Mouse (Mus musculus): ENCODE measurements at regions not wholly inside any gene's neighbourhood (a gene's known extent, or its start where the extent isn't known, plus 50 kb on each side); places are given as distances from the start of the nearest gene placed in this dataset.

GRCm38 (mm10) chr10:117554533-117554932 is 74.8 kb upstream of the Cpm start:
- Histone ChIP-seq H3K9me3 (replicated peaks; ENCODE audit: low read length) (peaks cover 5% of the 10 kb centered on the region), H3K27me3 (replicated peaks) (peaks cover 26% of the 10 kb centered on the region), H3K79me2 (replicated peaks; ENCODE audit: control insufficient read depth, extremely low read depth, insufficient read depth, poor library complexity, severe bottlenecking) (no peaks in the 10 kb centered on the region), H3K9ac (ENCODE audit: insufficient read depth, low read depth) (no peak overlapping the region), H3K27ac (ENCODE audit: insufficient read depth, low read depth) (no peak overlapping the region), H3K36me3 (replicated peaks in 1 of 2; ENCODE audit: control insufficient read depth in 1 of 2, insufficient read depth in 1 of 2, low read length in 1 of 2) (no peaks in the 10 kb centered on the region), H3K4me2 (ENCODE audit: insufficient read depth, low read depth, poor library complexity, severe bottlenecking) (no peak overlapping the region), H3K4me3 (replicated peaks in 1 of 3; ENCODE audit: low read depth in 2 of 3, low read length in 2 of 3, poor library complexity in 1 of 3) (no peak overlapping the region), H3K4me1 (ENCODE audit: control insufficient read depth in 1 of 2, insufficient read depth in 2 of 2) (peaks cover 2 to 12% of the 10 kb centered on the region in 2 experiments; a peak in 3 of 4 replicates)
- in situ Hi-C loops (cut with MboI; ENCODE audit: low pct_ligation_motif_present, low pct_unique_long_range_greater_than_20kb, low sequenced_read_pairs) (no loop called here), dilution Hi-C loops (cut with MboI; ENCODE audit: extremely low pct_ligation_motif_present, extremely low pct_unique_long_range_greater_than_20kb, low sequenced_read_pairs) (no loop called here)
- no peak for DNase-seq (ENCODE audit: extremely low read depth)
- no peak for TF ChIP-seq KAT2A (IDR thresholded peaks at IDR 0.05; ENCODE audit: insufficient replicate concordance, low read length)
- TF ChIP-seq CTCF (conservative IDR thresholded peaks at IDR 0.05 in 1 of 2, IDR thresholded peaks at IDR 0.05 in 1 of 2; ENCODE audit: low read depth in 2 of 2, low read length in 2 of 2) = no peak
- TF ChIP-seq RCOR1 (conservative IDR thresholded peaks at IDR 0.05; ENCODE audit: low read depth, low read length) = no peak
- TF ChIP-seq PAX5 (IDR thresholded peaks at IDR 0.05; ENCODE audit: low read length) = no peak
- TF ChIP-seq E2F4 (IDR thresholded peaks at IDR 0.05; ENCODE audit: insufficient replicate concordance, low read depth, low read length) = no peak
- TF ChIP-seq SIN3A (IDR thresholded peaks at IDR 0.05; ENCODE audit: low read length) = no peak
- TF ChIP-seq POLR2A (IDR thresholded peaks at IDR 0.05; ENCODE audit: low read depth, low read length) = no peak
- TF ChIP-seq CHD1 (IDR thresholded peaks at IDR 0.05; ENCODE audit: low read depth, low read length) = no peak
- no peak for TF ChIP-seq ZMIZ1 (IDR thresholded peaks at IDR 0.05; ENCODE audit: low read depth, low read length)

GRCm38 (mm10) chr10:117553211-117554186 is 75.8 kb upstream of the Cpm start:
- Histone ChIP-seq H3K27me3 (replicated peaks) (peaks cover 21% of the 10 kb centered on the region), H3K27ac (ENCODE audit: insufficient read depth, low read depth) (no peak overlapping the region), H3K36me3 (replicated peaks in 1 of 2; ENCODE audit: control insufficient read depth in 1 of 2, insufficient read depth in 1 of 2, low read length in 1 of 2) (no peaks in the 10 kb centered on the region), H3K4me3 (replicated peaks in 1 of 3; ENCODE audit: low read depth in 2 of 3, low read length in 2 of 3, poor library complexity in 1 of 3) (no peak overlapping the region), H3K9ac (ENCODE audit: insufficient read depth, low read depth) (no peak overlapping the region), H3K79me2 (replicated peaks; ENCODE audit: control insufficient read depth, extremely low read depth, insufficient read depth, poor library complexity, severe bottlenecking) (no peaks in the 10 kb centered on the region), H3K4me2 (ENCODE audit: insufficient read depth, low read depth, poor library complexity, severe bottlenecking) (no peak overlapping the region), H3K4me1 (ENCODE audit: control insufficient read depth in 1 of 2, insufficient read depth in 2 of 2) (peaks cover 2 to 4% of the 10 kb centered on the region in 2 experiments; a peak in 2 of 4 replicates), H3K9me3 (replicated peaks; ENCODE audit: low read length) (peaks cover 5% of the 10 kb centered on the region)
- in situ Hi-C loops (cut with MboI; ENCODE audit: low pct_ligation_motif_present, low pct_unique_long_range_greater_than_20kb, low sequenced_read_pairs) = no loop called here
- dilution Hi-C loops (cut with MboI; ENCODE audit: extremely low pct_ligation_motif_present, extremely low pct_unique_long_range_greater_than_20kb, low sequenced_read_pairs) = no loop called here
- no peak for DNase-seq (ENCODE audit: extremely low read depth)
- no peak for TF ChIP-seq MYC (IDR thresholded peaks at IDR 0.05; ENCODE audit: low read depth, low read length)
- no peak for TF ChIP-seq ZKSCAN1 (IDR thresholded peaks at IDR 0.05; ENCODE audit: borderline replicate concordance, low read depth, low read length)
- TF ChIP-seq NRF1 (IDR thresholded peaks at IDR 0.05; ENCODE audit: low read depth, low read length) = no peak
- TF ChIP-seq USF1 (IDR thresholded peaks at IDR 0.05; ENCODE audit: low read depth, low read length) = no peak
- TF ChIP-seq SIN3A (IDR thresholded peaks at IDR 0.05; ENCODE audit: low read length) = no peak
- no peak for TF ChIP-seq MXI1 (IDR thresholded peaks at IDR 0.05; ENCODE audit: low read depth, low read length)
- no peak for TF ChIP-seq RCOR1 (conservative IDR thresholded peaks at IDR 0.05; ENCODE audit: low read depth, low read length)
- no peak for TF ChIP-seq RAD21 (IDR thresholded peaks at IDR 0.05; ENCODE audit: low read depth, low read length)
- no peak for TF ChIP-seq NELFE (IDR thresholded peaks at IDR 0.05; ENCODE audit: low read depth, low read length)
- no peak for TF ChIP-seq JUND (conservative IDR thresholded peaks at IDR 0.05; ENCODE audit: low read depth, low read length)
- TF ChIP-seq JUN (IDR thresholded peaks at IDR 0.05; ENCODE audit: insufficient read depth, low read depth, low read length) = no peak
- TF ChIP-seq CHD2 (IDR thresholded peaks at IDR 0.05; ENCODE audit: low read length) = no peak
- TF ChIP-seq PAX5 (IDR thresholded peaks at IDR 0.05; ENCODE audit: low read length) = no peak
- TF ChIP-seq POLR2AphosphoS2 (IDR thresholded peaks at IDR 0.05; ENCODE audit: low read depth, low read length) = no peak
- TF ChIP-seq ZNF384 (IDR thresholded peaks at IDR 0.05; ENCODE audit: low read depth, low read length) = no peak
- no peak for TF ChIP-seq IRF4 (IDR thresholded peaks at IDR 0.05; ENCODE audit: low read depth, low read length)
- TF ChIP-seq USF2 (conservative IDR thresholded peaks at IDR 0.05; ENCODE audit: low read depth, low read length) = no peak

Measured in CH12.LX (cell line).